Mouse (Mus musculus): ENCODE data around the gene Galntl5.
"Not testable (repeated sequence)": the region's sequence is repeated elsewhere in the genome, so short reads cannot be mapped to it uniquely, and the experiment has no call there.

Gene Galntl5

GRCm38 (mm10) chr5:25190521-25190920, 9.3 kb downstream of the Galntl5 start:
- no peak for DNase-seq (ENCODE audit: low spot score in 2 of 2)

GRCm38 (mm10) chr5:25211872-25212271, 30.6 kb downstream of the Galntl5 start:
- DNase-seq (ENCODE audit: low spot score in 2 of 2): peak in 1 of 2 experiments; percentile 12

GRCm38 (mm10) chr5:25213216-25213615, 32.0 kb downstream of the Galntl5 start:
- not testable (repeated sequence) for DNase-seq (ENCODE audit: low spot score in 2 of 2)

- peak in 1 of 2 experiments; percentile 6 for DNase-seq (ENCODE audit: low spot score in 2 of 2)
These were observed 33.7 kb downstream of the Galntl5 start for GRCm38 (mm10) chr5:25215006-25215405.

GRCm38 (mm10) chr5:25221604-25222003, 40.3 kb downstream of the Galntl5 start, which contains the start of gene Galnt11:
TSS of gene Galnt11 (plus strand) at chr5:25221904.
- no peak for DNase-seq (ENCODE audit: low spot score in 2 of 2)

GRCm38 (mm10) chr5:25222752-25223702, 41.8 kb downstream of the Galntl5 start, which contains the start of gene E130116L18Rik:
TSS of gene E130116L18Rik (minus strand) at chr5:25223153.
- peak; percentile 69 to 91 for DNase-seq (ENCODE audit: low spot score in 2 of 2)

GRCm38 (mm10) chr5:25224377-25224776, 43.1 kb downstream of the Galntl5 start:
- not testable (repeated sequence) for DNase-seq (ENCODE audit: low spot score in 2 of 2)

- no peak for DNase-seq (ENCODE audit: low spot score in 2 of 2)
These were observed 61.8 kb downstream of the Galntl5 start for GRCm38 (mm10) chr5:25243101-25243500.

- no peak for DNase-seq (ENCODE audit: low spot score in 2 of 2)
These were observed 64.7 kb downstream of the Galntl5 start for GRCm38 (mm10) chr5:25245806-25246472.

GRCm38 (mm10) chr5:25246473-25246865, 65.2 kb downstream of the Galntl5 start:
- no peak for DNase-seq (ENCODE audit: low spot score in 2 of 2)

- no peak for DNase-seq (ENCODE audit: low spot score in 2 of 2)
These were observed 65.8 kb downstream of the Galntl5 start for GRCm38 (mm10) chr5:25247036-25247435.

GRCm38 (mm10) chr5:25252423-25252822, 71.2 kb downstream of the Galntl5 start:
- DNase-seq (ENCODE audit: low spot score in 2 of 2): no peak

- DNase-seq (ENCODE audit: low spot score in 2 of 2): no peak
These were observed 71.7 kb downstream of the Galntl5 start for GRCm38 (mm10) chr5:25252825-25253544.

- no peak for DNase-seq (ENCODE audit: low spot score in 2 of 2)
These were observed 73.2 kb downstream of the Galntl5 start for GRCm38 (mm10) chr5:25254491-25254890.

GRCm38 (mm10) chr5:25256686-25257085, 75.4 kb downstream of the Galntl5 start:
- DNase-seq (ENCODE audit: low spot score in 2 of 2): peak; percentile 55 to 72

- no peak for DNase-seq (ENCODE audit: low spot score in 2 of 2)
These were observed 80.2 kb downstream of the Galntl5 start for GRCm38 (mm10) chr5:25261452-25261851.

- no peak for DNase-seq (ENCODE audit: low spot score in 2 of 2)
These were observed 81.0 kb downstream of the Galntl5 start for GRCm38 (mm10) chr5:25262266-25262665.

- no peak for DNase-seq (ENCODE audit: low spot score in 2 of 2)
These were observed 87.1 kb downstream of the Galntl5 start for GRCm38 (mm10) chr5:25268258-25268888.

Measured in left cerebral cortex, adult 9 months (tissue).